Mouse (Mus musculus) stomach, postnatal 0 days (tissue): ENCODE measurements around the gene Gpr27. TPM values are rescaled to one million over a fixed set of nuclear protein-coding genes. Genes with fewer than 3 reads are reported as not detected.
A peak's percentile ranks its signal among the peaks of the same experiment; 100 is the strongest.

Source experiments
- ATAC-seq: fragments of 200-750 bp; cut with Nextera tagmentation; 2 replicates; pipeline ENCODE4 v1.8.0; 2017; ENCODE audit not compliant: low FRiP score, low TSS enrichment
- DNase-seq: peaks from one replicate; pipeline ENCODE4 v3.0.0-alpha.2; 2016; ENCODE audit warnings: low spot score
- H3K27ac ChIP-seq: fragments of 300-500 bp; sonication (generic); replicated peaks from 2 replicates; pipeline ENCODE4 v1.5.1; 2014; ENCODE audit warnings: mild to moderate bottlenecking, control low read depth
- H3K27me3 ChIP-seq: fragments of 300-500 bp; sonication (generic); 2 replicates; pipeline ENCODE4 v1.6.1; 2014; ENCODE audit warnings: low read length; ENCODE audit not compliant: control insufficient read depth, insufficient read depth
- H3K36me3 ChIP-seq: fragments of 300-500 bp; sonication (generic); 2 replicates; pipeline ENCODE4 v1.6.1; 2014; ENCODE audit warnings: low read length, mixed read lengths; ENCODE audit not compliant: control insufficient read depth, insufficient read depth
- H3K4me1 ChIP-seq: fragments of 300-500 bp; sonication (generic); replicated peaks from 2 replicates; pipeline ENCODE4 v1.6.1; 2014; ENCODE audit warnings: antibody characterized with exemption; ENCODE audit not compliant: control insufficient read depth, insufficient read depth
- H3K4me2 ChIP-seq: fragments of 300-500 bp; sonication (generic); replicated peaks from 2 replicates; pipeline ENCODE4 v1.6.1; 2014; ENCODE audit warnings: low read depth, mild to moderate bottlenecking, control low read depth, moderate library complexity
- H3K4me3 ChIP-seq: fragments of 300-500 bp; sonication (generic); 2 replicates; pipeline ENCODE4 v1.5.1; 2014; ENCODE audit warnings: low read depth, low read length, control low read depth
- H3K9ac ChIP-seq: fragments of 300-500 bp; sonication (generic); 2 replicates; pipeline ENCODE4 v1.6.1; 2014; ENCODE audit warnings: mild to moderate bottlenecking, low read length, control low read depth, mixed read lengths
- H3K9me3 ChIP-seq: fragments of 300-500 bp; sonication (generic); 2 replicates; pipeline ENCODE4 v1.6.1; 2016; ENCODE audit warnings: low read length; ENCODE audit not compliant: control insufficient read depth
- CTCF ChIP-seq: IDR thresholded peaks from 2 replicates; pipeline ENCODE4 v1.5.1; 2016; ENCODE audit warnings: antibody characterized with exemption, low read depth, mild to moderate bottlenecking, moderate library complexity
- EP300 ChIP-seq: optimal IDR thresholded peaks from 2 replicates; pipeline ENCODE3; 2016; ENCODE audit warnings: antibody characterized with exemption
- WGBS: fragments of 180-500 bp; shearing (Covaris S2); extraction: QIAGEN DNeasy Blood & Tissue Kit; methylation state at CpG from one replicate; pipeline ENCODE4 v1.1.7; 2014; 5-methylcytosine and 5-hydroxymethylcytosine counted together
- polyA plus RNA-seq: library from polyadenylated mRNA; unstranded; fragments of >200 nt; fragmentation: Nextera tagmentation; extraction: Ambion mirVana; gene quantifications from 2 replicates; pipeline ENCODE4 v1.2.1, GENCODE M21; 2015

Gene Gpr27
- polyA plus RNA-seq, 1 experiment from 2014 or later, result 2.5 TPM

DNA sequence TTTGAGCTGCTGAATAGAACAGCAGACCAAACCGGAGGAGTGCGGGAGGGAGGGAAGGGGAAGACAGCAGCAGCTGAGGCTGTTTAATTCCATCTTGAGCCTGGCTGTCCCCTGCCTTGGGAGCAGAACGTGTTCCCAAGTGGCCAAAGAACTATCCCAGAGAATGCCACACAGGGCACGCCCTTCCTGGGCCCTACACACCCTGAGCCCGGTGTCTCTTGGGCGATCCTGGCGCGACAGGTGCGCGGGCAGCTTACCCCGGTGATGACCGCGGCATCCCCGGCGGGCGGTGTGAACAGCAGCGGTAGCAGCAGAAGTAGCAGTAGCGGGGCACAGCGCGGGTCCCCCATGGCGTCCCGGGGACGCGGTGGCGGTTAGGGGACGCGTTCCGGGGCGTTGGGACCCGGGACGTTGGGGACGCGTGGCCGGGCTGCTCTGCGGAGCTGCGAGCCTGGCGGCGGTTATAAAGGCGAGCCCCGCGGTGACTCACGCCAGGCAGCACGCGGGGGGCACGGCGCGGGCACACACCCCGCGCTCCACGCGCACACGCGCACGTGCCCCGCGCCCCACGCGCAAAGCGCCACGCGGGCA lies 33.6 kb downstream of the Gpr27 start, which contains the start of gene Prok2:
TSS of gene Prok2 (minus strand) at position 422 of the 591 bp plus-strand sequence.
- WGBS, result under 1% methylated on average over 56 of the region's 61 CpGs
- H3K36me3 ChIP-seq, result no peaks in the 10 kb centered on the region
- peak within 1 kb of the TSS; percentile 72 for H3K4me2 ChIP-seq
- ATAC-seq (peak; percentile 53), DNase-seq (peak; percentile 44)
- 0 out of 2 replicates have a peak, but pooled peaks cover 4% of the 10 kb centered on the region for H3K4me1 ChIP-seq
- no peaks in the 10 kb centered on the region for H3K9me3 ChIP-seq
- H3K9ac ChIP-seq, result peak within 1 kb of the TSS; percentile 45
- TF ChIP-seq EP300 (no peak), CTCF (no peak)
- peak within 1 kb of the TSS; percentile 41 for H3K4me3 ChIP-seq
- peaks cover 9% of the 10 kb centered on the region for H3K27me3 ChIP-seq
- H3K27ac ChIP-seq, result no peak within 1 kb of the TSS

DNA sequence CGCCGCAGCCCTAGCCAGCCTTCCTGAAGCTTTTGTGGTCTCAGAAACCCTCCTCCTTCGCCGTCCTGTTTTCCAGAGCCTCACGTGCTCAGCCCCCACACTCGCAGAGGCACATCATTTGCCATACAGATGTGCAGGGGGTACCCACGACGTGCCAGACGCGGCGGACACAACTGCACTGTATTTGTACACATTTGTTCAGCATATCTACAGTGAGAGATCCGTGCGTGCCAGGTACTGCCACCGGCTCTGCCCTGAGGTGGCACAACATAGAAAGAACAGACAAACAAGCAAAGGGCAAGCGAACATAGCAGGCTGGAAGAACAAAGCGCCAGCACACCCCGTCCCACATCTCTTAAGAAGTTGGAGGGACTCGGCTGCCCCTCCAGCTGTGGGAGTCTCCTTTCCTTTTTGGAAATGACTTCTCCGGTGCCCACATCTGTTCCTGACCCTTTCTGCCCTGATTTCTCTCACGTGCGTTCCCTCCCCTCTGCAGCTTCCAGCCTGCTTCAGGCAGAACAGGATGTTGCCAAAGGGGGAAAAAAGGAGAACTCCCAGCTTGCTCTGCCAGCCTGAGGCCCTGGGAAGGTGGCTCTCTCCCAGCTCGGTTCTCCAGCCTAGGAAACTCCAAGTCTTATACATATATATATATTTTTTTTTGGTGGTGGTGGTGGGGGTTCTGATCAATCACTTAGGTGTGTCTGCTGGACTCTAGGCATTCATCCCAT lies 34.3 kb downstream of the Gpr27 start:
- no peak overlapping the region for H3K27ac ChIP-seq
- DNase-seq (peak; percentile 25), ATAC-seq (peak; percentile 47; the same call in 1 of the 2 replicates)
- no peaks in the 10 kb centered on the region for H3K36me3 ChIP-seq
- H3K27me3 ChIP-seq, result peaks cover 9% of the 10 kb centered on the region
- H3K4me3 ChIP-seq, result peak overlapping the region; percentile 41
- no peak overlapping the region for H3K9ac ChIP-seq
- H3K4me1 ChIP-seq, result 0 out of 2 replicates have a peak, but pooled peaks cover 4% of the 10 kb centered on the region
- H3K9me3 ChIP-seq, result no peaks in the 10 kb centered on the region
- H3K4me2 ChIP-seq, result peak overlapping the region; percentile 72
- WGBS, result 5% methylated on average over 22 of the region's 22 CpGs
- TF ChIP-seq CTCF, result no peak
- no peak for TF ChIP-seq EP300

- Histone ChIP-seq H3K4me1 (0 out of 2 replicates have a peak, but pooled peaks cover 4% of the 10 kb centered on the region), H3K27ac (no peak overlapping the region), H3K9me3 (no peaks in the 10 kb centered on the region), H3K27me3 (peaks cover 9% of the 10 kb centered on the region), H3K9ac (no peak overlapping the region), H3K4me3 (no peak overlapping the region), H3K4me2 (no peak overlapping the region), H3K36me3 (no peaks in the 10 kb centered on the region)
- TF ChIP-seq EP300, result no peak
- no peak for TF ChIP-seq CTCF
- DNase-seq (no peak), ATAC-seq (no peak)
- WGBS, result 72% methylated on average over 4 of the region's 4 CpGs
Measured at GRCm38 (mm10) chr6:99729853-99730252, 37.4 kb downstream of the Gpr27 start.

DNA sequence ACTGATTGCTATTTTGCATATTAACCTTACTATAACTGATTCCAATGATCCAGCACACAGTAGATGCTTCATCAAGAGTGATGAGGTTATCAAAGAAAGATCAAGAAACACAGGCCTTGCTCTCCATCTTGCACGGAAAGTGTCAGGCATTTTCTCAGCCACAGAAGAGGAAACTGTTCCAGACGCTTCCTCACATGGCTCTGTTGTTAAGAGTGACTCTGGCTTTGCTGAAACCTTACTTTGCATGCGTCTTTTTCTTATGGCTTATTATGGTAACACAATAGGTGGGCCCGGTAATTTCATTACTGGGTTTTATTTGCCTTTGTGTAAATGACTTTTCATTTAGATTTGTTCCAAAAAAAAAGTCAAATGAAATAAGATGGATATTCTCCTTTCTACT lies 39.4 kb downstream of the Gpr27 start:
- no peaks in the 10 kb centered on the region for H3K36me3 ChIP-seq
- DNase-seq (no peak), ATAC-seq (no peak)
- H3K27me3 ChIP-seq, result no peaks in the 10 kb centered on the region
- 82% methylated on average over 4 of the region's 4 CpGs for WGBS
- no peak overlapping the region for H3K4me3 ChIP-seq
- no peaks in the 10 kb centered on the region for H3K9me3 ChIP-seq
- H3K9ac ChIP-seq, result no peak overlapping the region
- no peak overlapping the region for H3K4me2 ChIP-seq
- no peaks in the 10 kb centered on the region for H3K4me1 ChIP-seq
- no peak overlapping the region for H3K27ac ChIP-seq
- no peak for TF ChIP-seq EP300
- TF ChIP-seq CTCF, result no peak

DNA sequence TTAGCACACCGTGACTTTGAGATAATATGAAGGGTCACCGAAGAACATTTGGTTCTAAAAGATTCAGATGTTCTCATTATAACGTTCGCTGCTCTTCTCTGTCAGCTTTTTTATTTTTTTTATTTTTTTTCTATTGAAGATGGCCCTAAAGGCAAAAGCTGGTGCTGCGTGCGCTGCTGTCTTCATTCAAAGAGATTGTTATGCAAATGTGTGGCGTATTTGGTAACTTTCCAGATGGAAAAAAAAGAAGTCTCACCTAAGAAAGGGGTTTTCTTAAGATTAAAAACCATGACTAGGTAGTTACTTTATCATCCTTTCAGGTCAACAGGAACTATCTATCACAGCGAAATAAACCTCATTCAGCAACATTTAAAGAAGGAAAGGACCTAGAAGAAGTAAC lies 40.2 kb downstream of the Gpr27 start:
- Histone ChIP-seq H3K27ac (no peak overlapping the region), H3K4me3 (no peak overlapping the region), H3K9me3 (no peaks in the 10 kb centered on the region), H3K27me3 (no peaks in the 10 kb centered on the region), H3K4me2 (no peak overlapping the region), H3K4me1 (no peaks in the 10 kb centered on the region), H3K36me3 (no peaks in the 10 kb centered on the region), H3K9ac (no peak overlapping the region)
- no peak for DNase-seq
- TF ChIP-seq EP300 (no peak), CTCF (no peak)
- 88% methylated on average over 8 of the region's 8 CpGs for WGBS
- ATAC-seq, result no peak

DNA sequence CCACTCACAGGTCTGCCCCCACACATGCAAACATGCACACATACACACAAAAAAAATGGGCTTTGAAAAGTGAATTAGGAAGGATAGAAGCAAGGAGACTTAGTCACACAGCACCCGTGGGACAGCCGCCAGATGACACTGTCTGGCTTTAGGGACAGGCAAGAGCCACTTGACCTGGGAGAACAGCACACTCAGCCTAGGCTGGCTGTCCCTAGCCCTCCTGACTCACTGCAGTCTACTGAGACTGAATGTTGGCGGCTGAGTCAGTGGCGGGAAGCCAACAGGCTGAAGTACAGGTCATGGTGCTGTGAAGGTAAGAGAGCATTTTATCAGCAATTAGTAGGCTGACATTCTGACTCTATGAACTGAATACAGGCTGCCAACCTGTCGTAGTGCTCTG lies 42.2 kb downstream of the Gpr27 start:
- TF ChIP-seq CTCF, result no peak
- TF ChIP-seq EP300, result no peak
- H3K9me3 ChIP-seq, result no peaks in the 10 kb centered on the region
- WGBS, result 68% methylated on average over 5 of the region's 5 CpGs
- H3K36me3 ChIP-seq, result no peaks in the 10 kb centered on the region
- H3K27ac ChIP-seq, result no peak overlapping the region
- peak; percentile 16 for DNase-seq
- no peak overlapping the region for H3K9ac ChIP-seq
- H3K4me3 ChIP-seq, result no peak overlapping the region
- no peaks in the 10 kb centered on the region for H3K4me1 ChIP-seq
- ATAC-seq, result no peak
- H3K27me3 ChIP-seq, result no peaks in the 10 kb centered on the region
- no peak overlapping the region for H3K4me2 ChIP-seq
